In the genomic region with DNA sequence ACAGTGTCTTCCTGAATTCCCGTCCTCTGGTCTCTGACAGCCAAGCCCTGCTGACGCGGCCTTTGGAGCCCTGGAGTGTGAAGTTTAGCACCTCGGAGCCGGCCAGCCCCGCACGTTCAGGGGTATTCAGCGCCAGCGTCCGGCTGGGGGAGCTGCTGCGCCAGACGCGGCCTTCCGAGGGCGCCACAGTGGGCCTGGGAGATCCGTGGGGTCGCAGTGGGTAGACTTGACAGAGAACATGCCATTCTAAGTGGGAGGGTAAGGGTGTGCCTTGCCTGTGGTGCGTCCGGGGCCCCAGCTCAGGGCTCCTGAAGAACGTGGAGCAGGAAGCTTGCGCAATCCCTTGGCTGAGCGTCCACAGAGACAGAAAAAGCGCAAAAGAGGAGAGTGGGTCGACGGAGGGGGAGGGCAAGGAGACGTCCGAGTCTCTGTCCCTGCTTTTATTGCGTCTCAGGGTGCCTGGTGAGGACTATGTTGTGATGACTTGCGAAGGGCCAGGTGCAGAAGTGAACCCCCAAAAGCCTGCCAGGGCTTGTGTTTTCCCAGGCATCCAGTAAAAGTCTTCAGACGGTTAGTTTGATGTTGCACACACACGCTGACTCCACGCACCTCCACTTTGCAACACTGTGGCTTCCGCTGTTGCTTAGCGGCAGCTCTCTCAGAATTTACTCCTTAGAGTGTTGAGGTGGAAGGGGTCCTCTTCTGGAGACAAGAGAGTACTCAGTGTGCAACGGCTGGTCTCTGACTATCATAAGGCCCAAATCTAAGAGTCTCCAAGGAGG, we compare ENCODE assay signal across 8 mouse cellular contexts. TPM values are rescaled to one million over a fixed set of nuclear protein-coding genes. Genes with fewer than 3 reads are reported as not detected.
DNase-seq lines count a peak whose midpoint lies in the region; ATAC-seq lines count a peak whose summit lies in the region.

No protein-coding gene starts in this region.

- peaks cover 30 to 62% of the 10 kb centered on the region in 2 experiments for H3K4me1 ChIP-seq in heart, embryonic 14.5 days (ENCODE audit: control insufficient read depth in 2 of 2, insufficient read depth in 2 of 2, low read length in 2 of 2)

- H3K36me3 ChIP-seq in heart, embryonic 14.5 days (ENCODE audit: control insufficient read depth, insufficient read depth, low read length), result peaks cover 6% of the 10 kb centered on the region

- ATAC-seq in heart, embryonic 14.5 days (ENCODE audit: insufficient number of reproducible peaks, insufficient read depth, low FRiP score, low read depth), result no peak
- ATAC-seq in inflammation-experienced regulatory T-cells, adult 6 months, result no peak

- peak; percentile 39 to 77 for DNase-seq in spleen, postnatal 4 days (ENCODE audit: low spot score in 2 of 2)
- no peak for DNase-seq in spleen, adult 12 weeks (ENCODE audit: low spot score)
- peak; percentile 48 to 54 for DNase-seq in cerebellum, postnatal 14 days
- DNase-seq in kidney, postnatal 14 days, result peak; percentile 62
- peak; percentile 84 for DNase-seq in lung, postnatal 36 days
- peak; percentile 72 for DNase-seq in testis, postnatal 14 days (ENCODE audit: low spot score)

- H3K9ac ChIP-seq in heart, embryonic 14.5 days (ENCODE audit: low read length), result no peak overlapping the region

- peaks cover 30% of the 10 kb centered on the region for H3K27me3 ChIP-seq in heart, embryonic 14.5 days (ENCODE audit: control insufficient read depth, insufficient read depth, low read length)

- H3K9me3 ChIP-seq in heart, embryonic 14.5 days (ENCODE audit: control insufficient read depth, low read length), result no peaks in the 10 kb centered on the region

- no peak overlapping the region for H3K27ac ChIP-seq in heart, embryonic 14.5 days (replicated peaks in 1 of 2; ENCODE audit: control insufficient read depth in 1 of 2, insufficient read depth in 1 of 2, low read depth in 2 of 2, low read length in 2 of 2)

- 6% methylated on average over 35 of the region's 35 CpGs for WGBS in heart, embryonic 14.5 days

- H3K4me3 ChIP-seq in heart, embryonic 14.5 days (ENCODE audit: control insufficient read depth in 1 of 2, insufficient read depth in 1 of 2, low read depth in 1 of 2, low read length in 2 of 2), result peak overlapping the region in 1 of 2 experiments; percentile 3; a peak in 1 of 4 replicates

- peak overlapping the region; percentile 45 for H3K4me2 ChIP-seq in heart, embryonic 14.5 days (ENCODE audit: low read length)

RNA-seq across cellular contexts. Expression of a gene that starts 1.5 kb away (rescaled TPM):
- 6.5 and 9.2 TPM in 2 replicates for polyA plus RNA-seq in heart, embryonic 14.5 days (2014; fragmentation: Nextera tagmentation; extraction: Ambion mirVana)
- polyA plus RNA-seq in inflammation-experienced regulatory T-cells, adult 6 months (2017; shearing (Covaris generic)), result 1 to 10 TPM; 2.0 to 3.6 (median 2.3) TPM

RNA-seq across cellular contexts. Expression of a gene that starts 46.7 kb away (rescaled TPM):
- 9.3 and 9.6 TPM in 2 replicates for polyA plus RNA-seq in heart, embryonic 14.5 days (2014; fragmentation: Nextera tagmentation; extraction: Ambion mirVana)
- 1 to 10 TPM; 6.5 to 7.6 (median 7.5) TPM for polyA plus RNA-seq in inflammation-experienced regulatory T-cells, adult 6 months (2017; shearing (Covaris generic))
